Mouse (Mus musculus): ENCODE measurements around the gene Gm17660. TPM values are rescaled to one million over a fixed set of nuclear protein-coding genes. Genes with fewer than 3 reads are reported as not detected.

Gene Gm17660
- polyA plus RNA-seq (2012; rRNA removed): not detected in 2 replicates

DNA sequence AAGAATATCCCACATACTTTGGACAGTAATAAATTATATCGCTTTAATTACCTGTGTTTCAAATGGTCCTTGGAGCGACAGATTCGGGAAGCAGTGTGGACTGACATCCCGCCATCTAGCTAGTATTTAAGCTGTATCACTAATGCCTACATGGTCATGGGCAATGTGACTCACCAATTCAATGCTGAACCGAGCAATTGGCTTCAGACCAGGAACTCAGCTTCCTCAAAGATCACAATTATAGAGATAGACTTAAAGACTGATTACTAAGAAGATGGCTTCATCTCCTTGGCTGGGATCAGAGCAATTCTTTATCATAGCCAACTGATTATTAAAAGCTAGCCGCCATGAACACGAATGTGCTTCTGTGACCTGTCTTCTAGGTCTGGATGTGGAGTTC lies at the start of gene Gm17660:
Gene Gm17660 (minus strand): TSS at position 101 of the 400 bp plus-strand sequence.
- DNase-seq (ENCODE audit: low spot score): no peak

DNA sequence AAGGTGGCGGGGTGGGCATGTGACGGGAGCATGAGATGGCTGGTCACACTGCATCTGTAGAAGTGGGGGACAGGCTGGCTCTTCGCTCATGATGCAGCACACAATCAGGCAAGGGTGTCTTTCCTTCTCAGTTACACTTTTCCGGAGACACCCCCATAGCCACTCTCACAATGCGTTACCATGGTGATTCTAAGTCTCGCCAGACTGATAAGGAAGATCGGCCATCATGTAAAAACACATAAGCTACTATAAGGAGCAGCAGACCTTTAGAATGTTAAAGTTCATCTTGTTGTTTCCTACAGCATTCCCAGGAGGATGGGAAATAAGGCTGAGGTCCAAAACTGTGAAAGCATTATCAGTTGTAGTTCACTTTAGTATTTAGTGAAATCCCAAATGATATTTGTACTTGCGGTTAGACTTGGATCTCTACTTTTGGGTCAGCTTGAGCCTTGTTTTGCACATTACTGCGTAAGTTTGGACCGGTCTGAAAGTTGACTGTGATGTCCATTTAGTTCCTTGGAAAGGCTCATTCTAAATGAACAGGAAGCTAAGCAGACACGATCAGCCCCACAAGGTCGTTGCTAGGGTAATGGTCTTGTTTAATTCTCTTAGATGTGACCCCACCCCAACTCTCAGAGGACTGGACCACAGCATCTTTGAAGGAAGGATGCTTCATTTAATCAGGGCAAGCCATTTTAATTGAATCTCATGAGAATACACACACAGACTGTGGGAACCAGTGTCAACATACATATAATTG lies 49.3 kb upstream of the Gm17660 start:
- DNase-seq (ENCODE audit: low spot score): no peak

DNA sequence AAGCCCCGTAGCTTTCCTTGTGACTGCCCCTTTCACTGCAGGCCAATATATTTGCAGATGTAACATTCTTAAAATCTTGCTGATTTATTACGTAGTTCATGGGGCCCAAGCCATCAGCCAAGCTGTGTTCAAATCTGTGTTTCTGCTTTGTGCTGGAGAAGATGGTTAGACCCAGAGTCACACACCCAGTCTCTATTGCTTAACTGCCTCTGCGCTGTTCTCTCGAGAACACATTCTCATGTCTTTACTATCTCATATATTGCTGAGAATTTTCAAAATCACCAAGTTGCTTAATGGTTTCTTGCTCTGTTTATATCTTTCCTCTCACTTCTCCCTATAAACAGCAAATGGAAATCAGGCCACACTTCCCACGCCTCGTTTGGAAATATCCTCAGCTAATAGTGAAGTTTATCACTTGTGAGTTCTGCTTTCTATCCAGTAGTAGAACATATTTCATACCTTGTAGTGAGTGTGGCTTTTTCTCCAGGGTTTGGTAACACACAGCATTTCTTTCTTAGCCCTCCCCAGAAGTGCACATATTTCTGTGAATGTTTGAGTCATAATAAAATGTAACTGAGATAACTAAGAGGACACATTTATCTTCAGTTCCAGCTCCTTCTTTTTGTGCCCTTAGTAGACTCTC lies 46.7 kb upstream of the Gm17660 start:
- DNase-seq (ENCODE audit: low spot score): no peak

DNA sequence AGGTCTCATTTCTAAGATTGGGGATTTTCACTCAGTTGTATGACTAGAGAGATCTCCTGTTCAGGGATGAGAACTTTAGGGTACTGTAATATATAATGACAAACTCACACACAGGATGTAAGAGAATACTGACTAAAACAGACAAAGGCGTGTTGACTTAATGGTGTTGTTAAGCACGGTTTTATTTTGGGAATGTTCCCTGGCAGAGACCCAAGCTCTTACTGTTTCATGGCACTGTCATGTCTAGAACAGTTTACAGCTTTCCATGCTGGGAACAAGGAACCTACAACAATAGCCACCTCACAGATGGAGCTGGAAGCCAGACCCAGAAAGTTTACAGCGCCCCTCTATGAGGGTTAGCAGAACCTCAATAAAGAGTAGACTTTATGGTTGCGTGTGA lies 38.5 kb upstream of the Gm17660 start:
- DNase-seq (ENCODE audit: low spot score): no peak

DNA sequence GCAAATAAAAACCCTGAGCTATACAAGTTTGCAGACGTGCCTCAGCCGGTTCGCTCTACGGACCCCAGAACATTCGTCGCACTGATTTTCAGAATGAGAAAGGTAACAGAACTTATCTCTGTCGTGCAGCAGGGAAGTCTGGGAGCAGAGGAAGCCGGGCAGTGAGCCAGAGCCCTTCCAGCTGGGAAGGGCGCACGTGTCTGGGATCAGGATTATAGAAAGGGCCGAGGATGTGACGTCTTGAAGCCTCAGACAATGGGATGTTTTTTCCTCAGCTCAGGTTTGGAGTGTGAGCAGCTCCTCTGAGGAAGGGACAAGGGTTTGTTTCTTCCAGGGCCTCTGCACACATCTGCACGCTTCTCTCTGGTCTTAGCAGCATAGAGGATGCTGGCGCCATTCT lies 37.7 kb upstream of the Gm17660 start:
- no peak for DNase-seq (ENCODE audit: low spot score)

DNA sequence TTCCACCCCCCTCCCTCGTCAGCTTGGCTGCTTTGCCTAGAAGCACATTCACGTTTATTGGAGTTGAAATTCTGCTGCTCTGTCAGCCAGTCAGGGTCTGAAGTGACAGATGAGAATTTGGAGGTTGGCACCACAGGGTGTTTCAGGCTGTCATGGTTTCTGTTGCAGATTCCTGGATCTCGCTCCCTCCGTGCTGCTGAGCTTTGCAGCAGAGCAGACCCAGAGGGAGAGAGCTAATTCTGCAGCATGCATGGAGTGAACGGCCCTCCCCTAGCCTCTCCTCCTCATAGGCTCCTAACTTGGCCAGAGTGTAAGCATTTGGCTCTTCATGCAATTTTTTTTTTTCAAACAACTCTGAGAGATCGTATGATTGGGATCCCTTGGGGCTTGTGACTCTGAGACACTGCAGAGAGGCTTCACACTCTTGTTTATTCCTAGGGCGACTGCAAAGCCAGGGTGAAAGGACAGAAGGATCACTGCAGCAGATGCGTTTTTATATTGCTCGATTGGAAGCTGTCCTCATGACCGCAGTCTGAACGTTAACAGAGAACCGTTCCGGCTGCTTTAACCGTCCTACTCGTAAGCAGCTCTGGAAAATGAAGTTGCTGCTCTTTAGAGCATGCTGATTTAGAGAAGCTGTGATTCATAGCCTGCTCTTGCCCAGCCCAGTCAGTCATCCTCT lies 36.2 kb upstream of the Gm17660 start, which contains the start of gene Sparcl1:
Gene Sparcl1 (minus strand): TSS at position 243 of the 682 bp plus-strand sequence.
- peak; percentile 30 for DNase-seq (ENCODE audit: low spot score)

DNA sequence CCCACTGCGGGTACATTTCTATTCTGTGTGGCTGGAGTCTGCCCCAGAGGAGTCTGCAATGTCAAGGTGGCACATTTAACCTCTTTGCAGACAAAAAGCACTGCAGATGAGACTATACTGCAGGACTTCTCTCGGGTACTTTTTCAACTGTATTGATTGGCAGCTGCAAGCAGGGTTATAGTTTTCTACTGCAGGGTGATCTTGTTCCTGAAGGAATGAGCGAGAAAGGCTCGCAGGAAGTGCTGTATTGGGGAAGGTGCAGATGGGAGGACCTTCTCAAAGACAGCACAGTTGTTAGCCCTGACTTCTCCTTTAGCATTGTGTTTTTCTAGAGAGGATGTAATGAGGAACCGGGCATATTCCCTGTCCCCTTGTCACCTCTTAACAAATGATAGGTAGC lies 35.1 kb upstream of the Gm17660 start:
- no peak for DNase-seq (ENCODE audit: low spot score)

DNA sequence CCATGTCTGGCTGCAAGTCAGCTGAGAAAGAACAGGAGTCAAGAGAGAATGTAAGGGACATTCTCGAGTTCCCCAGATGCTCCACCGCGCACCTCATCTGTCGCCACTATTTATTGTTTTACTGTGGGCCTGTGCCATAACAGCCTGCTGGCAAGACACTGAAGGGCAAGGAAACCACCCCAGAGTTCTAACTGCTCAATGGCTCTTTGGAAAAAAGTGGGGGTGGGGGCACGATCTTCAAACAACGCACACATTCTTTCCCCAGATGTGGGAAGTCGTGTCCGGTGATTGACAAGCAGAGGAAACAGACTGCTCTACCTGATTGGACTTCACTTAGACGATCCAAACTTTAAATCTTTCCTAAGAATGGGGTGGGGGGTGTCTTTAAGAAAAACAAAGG lies 34.6 kb upstream of the Gm17660 start:
- DNase-seq (ENCODE audit: low spot score): no peak

DNA sequence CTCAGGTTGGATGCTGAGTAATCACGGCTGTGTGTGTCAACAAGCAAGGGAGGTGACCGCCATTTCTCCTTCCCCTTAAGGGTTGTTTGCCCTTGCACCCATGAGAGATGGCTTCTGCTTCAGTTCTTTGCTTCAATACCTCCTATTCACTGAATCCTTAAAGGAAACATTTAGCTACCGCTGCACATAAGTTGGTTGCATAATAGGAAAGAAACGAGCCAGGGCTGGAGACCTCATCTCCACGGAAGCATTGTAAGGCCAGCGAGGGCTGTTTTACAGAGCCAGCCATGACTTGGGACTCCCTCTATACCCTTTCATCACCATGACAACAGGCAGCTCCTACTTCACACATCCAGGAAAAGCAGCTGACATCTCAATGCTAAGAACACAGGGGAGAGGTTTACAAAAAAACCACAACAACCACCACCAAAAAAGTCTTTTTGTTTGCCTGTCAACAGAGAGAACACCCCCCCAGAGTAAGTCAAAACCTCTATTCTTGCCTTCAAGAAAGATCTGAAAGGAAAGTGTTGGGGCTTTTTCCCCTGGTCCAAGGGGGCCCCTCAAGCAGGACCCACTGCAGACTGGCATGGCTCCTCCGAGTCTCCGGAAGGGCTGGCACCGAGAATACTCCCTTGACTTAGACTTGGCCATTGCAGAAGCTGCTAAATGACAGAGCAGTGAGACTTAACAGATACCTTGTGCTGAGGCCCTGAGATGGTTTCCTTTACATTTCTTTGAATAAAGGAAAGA lies 32.9 kb upstream of the Gm17660 start:
- no peak for DNase-seq (ENCODE audit: low spot score)

DNA sequence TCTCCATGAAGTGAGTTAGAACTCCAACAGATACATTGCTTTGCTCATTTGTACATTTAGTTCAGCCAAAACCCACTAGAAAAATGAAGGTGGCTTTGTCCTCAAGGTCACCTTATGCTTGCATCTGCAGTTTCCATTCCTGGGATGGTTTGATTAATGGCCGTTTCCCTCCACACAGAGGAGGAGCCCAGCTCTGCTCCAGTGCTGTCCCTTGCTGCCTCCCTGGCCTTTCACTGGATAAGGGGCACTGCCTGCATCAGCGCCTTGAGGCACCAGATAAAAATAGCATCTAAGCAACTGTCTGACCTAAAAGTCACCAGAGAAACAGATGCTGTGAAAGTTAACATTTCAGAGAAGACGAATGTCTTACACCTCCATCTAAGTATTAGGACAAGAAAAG lies 32.1 kb upstream of the Gm17660 start:
- no peak for DNase-seq (ENCODE audit: low spot score)

DNA sequence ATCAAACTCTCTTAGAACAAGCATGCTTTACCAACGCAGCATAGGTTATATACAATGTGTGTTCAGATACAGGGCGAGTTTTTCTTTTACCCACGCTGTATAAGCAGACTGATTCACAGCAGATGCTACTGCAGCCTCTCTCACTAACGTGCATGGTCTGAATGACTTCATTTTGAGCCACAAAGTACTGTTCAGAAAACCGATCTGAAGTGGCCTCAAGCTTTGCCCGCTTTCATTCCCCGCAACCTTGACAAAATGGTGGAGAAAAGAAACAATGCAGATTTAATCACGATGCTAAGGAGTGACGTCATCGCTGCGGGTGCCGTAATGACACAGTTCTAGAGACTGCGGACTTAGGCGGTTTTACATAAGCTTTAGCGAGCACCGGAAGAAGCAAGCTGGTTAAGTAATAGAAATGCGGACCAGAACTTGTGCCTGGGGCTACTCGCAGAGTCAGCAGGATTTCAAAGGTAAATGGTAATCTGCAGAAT lies 31.5 kb upstream of the Gm17660 start:
- DNase-seq (ENCODE audit: low spot score): no peak

DNA sequence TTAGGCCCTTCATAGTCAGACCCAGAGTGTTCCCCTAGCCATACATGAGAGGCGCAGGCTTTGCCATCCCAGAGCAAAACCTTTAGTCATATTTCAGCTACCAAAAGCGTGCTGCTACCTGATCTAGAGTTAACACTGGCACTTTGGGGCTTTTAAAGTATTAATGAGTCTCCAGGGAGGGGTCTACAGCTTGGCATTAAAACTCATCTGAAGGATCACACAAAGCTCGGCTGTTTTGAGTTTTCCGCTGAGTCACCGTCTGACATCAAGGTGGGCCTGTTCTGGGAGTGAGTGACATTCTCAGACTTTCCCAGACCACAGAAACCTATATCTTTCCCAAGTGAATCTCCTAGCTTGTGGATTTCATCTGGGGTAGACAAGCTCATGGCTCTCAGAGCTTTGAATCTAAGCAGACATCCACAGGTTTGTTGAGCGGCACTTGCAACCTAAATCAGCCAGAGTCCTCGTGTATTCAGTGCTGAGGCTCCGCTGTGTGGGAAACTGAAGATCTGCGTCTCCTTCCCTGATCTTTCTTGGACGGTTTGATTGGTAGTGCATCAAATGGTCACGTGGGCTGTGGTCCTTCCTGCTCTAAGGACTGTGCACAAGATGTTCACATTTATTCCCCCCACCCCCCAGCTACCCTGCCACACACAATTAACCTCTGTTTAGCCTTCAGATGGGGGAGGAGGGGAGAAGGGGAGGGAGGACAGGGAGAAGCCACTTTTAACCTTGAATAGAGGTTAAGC lies 30.9 kb upstream of the Gm17660 start:
- DNase-seq (ENCODE audit: low spot score): no peak

DNA sequence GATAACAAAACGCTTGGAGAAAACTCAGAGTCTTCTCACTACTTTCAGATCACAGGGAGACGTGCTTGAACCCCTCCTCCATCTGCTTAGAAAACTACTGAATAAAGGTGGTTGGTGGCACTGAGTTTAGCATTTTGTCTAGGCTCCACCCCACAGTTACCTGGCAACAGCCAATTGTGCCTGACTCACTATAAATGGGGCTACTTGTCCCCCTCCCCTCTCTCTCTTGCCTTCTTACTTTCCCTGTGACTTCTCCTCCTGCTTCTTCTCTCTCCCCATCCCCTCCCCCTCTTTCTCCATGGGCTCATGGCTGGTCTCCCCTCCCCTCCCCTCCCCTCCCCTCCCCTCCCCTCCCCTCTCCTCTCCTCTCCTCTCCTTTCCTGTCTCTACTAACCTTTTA lies 26.7 kb upstream of the Gm17660 start:
- DNase-seq (ENCODE audit: low spot score): no peak

DNA sequence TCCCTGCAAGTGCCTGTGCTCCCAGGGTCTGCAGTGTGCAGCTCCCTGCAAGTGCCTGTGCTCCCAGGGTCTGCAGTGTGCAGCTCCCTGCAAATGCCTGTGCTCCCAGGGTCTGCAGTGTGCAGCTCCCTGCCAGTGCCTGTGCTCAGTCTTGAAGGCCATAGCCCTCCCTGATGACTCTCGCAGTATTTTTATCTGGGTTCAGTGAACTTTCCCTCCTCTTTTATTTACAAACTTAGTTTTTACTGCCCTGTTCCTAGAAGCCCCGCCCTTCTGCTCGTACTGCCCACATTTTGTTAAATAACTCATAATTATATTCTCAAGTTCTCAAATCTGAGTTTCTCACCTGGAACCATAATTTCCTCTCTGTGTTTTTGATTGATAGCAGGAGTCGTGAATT lies 25.8 kb upstream of the Gm17660 start:
- DNase-seq (ENCODE audit: low spot score): no peak

DNA sequence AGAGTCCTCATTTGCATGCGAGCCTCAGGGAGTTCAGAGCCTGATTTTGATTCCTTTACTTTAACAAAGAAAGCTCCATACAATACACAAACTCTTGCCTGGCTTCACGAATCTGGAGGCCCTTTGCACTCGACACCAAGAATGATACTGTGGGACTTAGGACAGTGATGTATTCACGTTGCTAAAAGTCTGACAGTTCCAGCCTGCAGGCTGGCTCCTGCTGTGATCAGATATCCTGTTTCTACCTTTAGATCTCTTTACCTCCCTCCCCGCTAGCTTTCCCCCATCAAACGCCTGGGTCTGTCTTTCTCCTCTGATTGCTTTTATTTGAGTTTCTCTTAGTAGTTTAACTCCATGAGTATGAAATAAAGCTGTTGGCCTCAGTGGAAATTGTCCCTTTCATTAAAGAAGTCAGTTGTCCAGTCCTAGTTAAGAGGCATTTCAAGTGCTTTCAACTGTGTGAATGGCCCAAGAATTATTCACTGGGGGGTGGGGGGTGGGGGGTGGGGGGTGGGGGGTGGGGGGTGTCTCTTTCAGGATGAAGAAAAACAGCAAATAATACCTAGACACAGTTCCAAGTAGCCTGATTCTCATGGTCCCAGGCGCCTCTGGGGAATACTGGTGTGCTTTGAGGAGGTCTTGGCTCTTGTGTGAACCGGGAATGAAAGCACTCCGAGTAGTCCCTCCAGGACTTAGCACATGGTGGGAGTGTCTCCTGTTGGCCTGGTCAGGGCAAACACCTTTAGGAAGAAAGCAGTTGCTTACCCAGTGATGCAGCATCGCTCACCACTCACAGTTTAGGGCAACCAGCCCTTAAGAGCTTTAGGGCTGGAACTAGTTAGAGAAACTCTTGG lies 24.5 kb upstream of the Gm17660 start:
- DNase-seq (ENCODE audit: low spot score): no peak

DNA sequence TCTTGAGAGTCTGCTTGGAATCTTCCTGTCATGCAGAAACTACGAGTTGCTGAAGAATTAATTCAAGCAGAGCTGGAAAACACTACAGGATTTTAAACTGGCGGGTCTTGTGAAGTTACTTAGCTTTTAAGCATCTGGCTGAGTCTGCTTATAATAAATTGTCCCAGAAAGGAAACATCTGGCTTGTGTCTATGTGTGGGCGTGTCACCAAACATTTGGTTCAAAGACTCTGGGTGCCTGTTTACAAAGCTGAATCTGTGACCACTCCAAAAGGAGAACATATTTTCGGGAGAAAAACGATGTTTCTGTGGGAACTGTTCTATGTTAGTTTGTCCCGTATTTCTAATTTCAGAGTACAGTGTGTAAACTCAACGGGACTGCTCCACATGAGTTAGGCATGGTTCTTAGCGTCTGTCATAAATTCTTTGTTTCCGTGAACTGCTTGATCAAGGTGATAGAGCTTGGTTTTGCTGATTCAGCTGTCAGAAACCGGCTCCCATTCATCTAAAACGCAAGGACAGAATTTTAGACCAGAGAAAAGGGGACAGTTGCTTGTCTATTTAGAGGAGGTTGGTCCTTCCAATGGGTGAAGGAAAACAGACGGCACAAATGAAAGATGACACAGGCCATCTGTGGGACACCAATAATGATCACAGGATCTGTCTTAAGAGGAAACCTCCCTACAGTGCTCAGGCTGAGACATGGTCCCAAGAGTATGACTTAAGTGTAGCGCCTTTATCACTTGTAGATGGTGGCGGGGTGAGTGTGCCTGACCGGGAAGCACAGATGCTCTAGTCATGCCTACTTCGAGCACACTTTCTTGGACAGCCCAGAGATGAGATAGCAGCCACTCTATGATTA lies 18.9 kb upstream of the Gm17660 start:
- DNase-seq (ENCODE audit: low spot score): no peak

DNA sequence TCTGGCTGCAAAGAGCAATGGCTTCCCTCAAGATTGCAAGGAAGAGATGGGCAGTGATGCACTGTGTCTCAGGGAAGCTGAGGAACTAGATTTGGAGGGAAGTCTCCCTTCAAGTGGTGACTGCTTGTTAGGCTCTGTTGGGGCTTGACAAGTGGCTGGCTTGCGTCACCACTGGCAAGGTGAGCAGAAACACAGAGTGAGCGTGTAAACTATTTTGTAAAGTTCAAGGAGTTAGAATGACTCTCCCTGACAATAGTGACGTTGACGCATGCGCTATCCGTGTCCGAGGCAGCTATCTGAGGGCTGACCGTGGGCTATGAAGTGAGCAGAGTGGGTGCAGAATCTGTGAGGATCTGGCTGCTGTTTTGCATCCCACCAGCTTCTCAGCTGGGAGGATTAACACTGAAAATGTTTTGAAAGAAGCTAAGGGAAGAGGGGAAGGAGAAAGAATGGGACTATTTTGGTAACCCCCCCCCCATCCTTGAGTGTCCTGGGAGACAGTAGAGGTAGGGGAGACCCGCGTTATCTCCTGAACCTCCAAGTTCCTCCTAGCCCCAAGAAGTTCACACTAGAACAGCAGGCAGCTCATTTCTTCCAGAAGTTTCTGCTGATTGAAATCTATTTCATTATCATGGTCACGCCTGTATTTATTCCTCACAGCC lies 18.1 kb upstream of the Gm17660 start:
- no peak for DNase-seq (ENCODE audit: low spot score)

DNA sequence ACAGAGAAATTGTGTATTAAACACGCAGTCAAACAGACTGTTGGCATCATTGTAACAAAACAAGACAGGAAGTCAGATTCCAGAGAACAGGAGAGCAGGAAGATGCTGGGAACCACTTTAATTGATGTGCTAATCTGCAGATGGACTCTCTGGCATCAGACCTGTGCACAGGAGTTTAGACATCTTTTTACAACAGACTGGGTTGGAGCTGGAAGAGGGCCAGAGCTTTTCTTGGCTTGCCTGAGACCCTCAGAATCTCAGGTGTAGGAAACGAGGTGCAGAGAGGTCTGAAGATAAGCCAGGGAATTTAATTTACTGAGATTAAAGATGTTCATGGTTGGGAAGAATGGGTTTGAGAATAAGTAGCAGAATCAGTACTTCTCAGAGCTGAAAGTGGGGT lies 12.3 kb upstream of the Gm17660 start:
- DNase-seq (ENCODE audit: low spot score): no peak

DNA sequence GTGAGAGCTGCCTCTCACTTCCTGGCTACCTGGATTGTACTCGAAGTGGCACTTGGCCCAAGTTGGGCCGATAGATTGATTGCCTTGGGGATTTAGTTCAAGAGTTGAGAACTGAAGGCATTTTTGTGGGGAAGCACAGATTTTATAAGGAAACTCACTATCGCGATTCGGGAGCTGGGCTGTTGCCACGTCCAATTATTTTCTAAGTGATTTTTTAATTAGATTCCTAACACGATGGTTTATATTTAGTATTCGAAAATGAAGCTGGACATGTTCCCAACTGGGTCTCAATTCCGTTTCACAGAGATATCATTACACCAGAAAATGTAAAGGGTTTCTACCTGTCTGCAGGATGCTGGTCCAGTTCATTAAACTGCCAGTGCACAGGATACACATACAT lies 8.0 kb upstream of the Gm17660 start:
- no peak for DNase-seq (ENCODE audit: low spot score)
